Mouse (Mus musculus) kidney, postnatal 0 days (tissue): ENCODE measurements around the gene Vat1. TPM values are rescaled to one million over a fixed set of nuclear protein-coding genes. Genes with fewer than 3 reads are reported as not detected.
"Not testable (repeated sequence)": the region's sequence is repeated elsewhere in the genome, so short reads cannot be mapped to it uniquely, and the experiment has no call there.

ENCODE experiments used
- ATAC-seq: fragments of 200-750 bp; cut with Nextera tagmentation; replicated peaks from 2 replicates; pipeline ENCODE4 v1.8.0; 2017; ENCODE audit warnings: low read depth, moderate number of reproducible peaks, moderate TSS enrichment, moderate library complexity; ENCODE audit not compliant: low FRiP score
- DNase-seq: peaks from one replicate; pipeline ENCODE4 v3.0.0-alpha.2; 2016; ENCODE audit warnings: low spot score
- H3K27ac ChIP-seq: fragments of 300-500 bp; sonication (generic); 2 replicates; pipeline ENCODE4 v1.5.1; 2014; ENCODE audit warnings: mild to moderate bottlenecking
- H3K27me3 ChIP-seq: fragments of 300-500 bp; sonication (generic); 2 replicates; pipeline ENCODE4 v1.6.1; 2014; ENCODE audit warnings: low read length, mixed read lengths; ENCODE audit not compliant: insufficient read depth
- H3K36me3 ChIP-seq: fragments of 300-500 bp; sonication (generic); 2 replicates; pipeline ENCODE4 v1.6.1; 2014; ENCODE audit warnings: low read length, mixed read lengths; ENCODE audit not compliant: insufficient read depth
- H3K4me1 ChIP-seq: fragments of 300-500 bp; sonication (generic); replicated peaks from 2 replicates; pipeline ENCODE4 v1.6.1; 2014; ENCODE audit warnings: antibody characterized with exemption, low read length, mixed read lengths; ENCODE audit not compliant: insufficient read depth
- H3K4me2 ChIP-seq: fragments of 300-500 bp; sonication (generic); 2 replicates; pipeline ENCODE4 v1.6.1; 2014; ENCODE audit warnings: mild to moderate bottlenecking, low read length, moderate library complexity, mixed read lengths
- H3K4me3 ChIP-seq: fragments of 300-500 bp; sonication (generic); replicated peaks from 2 replicates; pipeline ENCODE4 v1.5.1; 2014; ENCODE audit warnings: low read depth, low read length
- H3K9ac ChIP-seq: fragments of 300-500 bp; sonication (generic); 2 replicates; pipeline ENCODE4 v1.6.1; 2014; ENCODE audit warnings: low read depth, low read length
- H3K9me3 ChIP-seq: fragments of 300-500 bp; sonication (generic); replicated peaks from 2 replicates; pipeline ENCODE4 v1.6.1; 2016; ENCODE audit warnings: low read length, inconsistent platforms, mixed read lengths
- CTCF ChIP-seq: IDR thresholded peaks from 2 replicates; pipeline ENCODE4 v1.5.1; 2016; ENCODE audit warnings: antibody characterized with exemption, low read depth, mild to moderate bottlenecking, moderate library complexity
- WGBS: fragments of 180-500 bp; shearing (Covaris S2); extraction: QIAGEN DNeasy Blood & Tissue Kit; methylation state at CpG from one replicate; pipeline ENCODE4 v1.1.7; 2014; 5-methylcytosine and 5-hydroxymethylcytosine counted together
- polyA plus RNA-seq: library from polyadenylated mRNA; unstranded; fragments of >200 nt; fragmentation: Nextera tagmentation; extraction: Ambion mirVana; gene quantifications from 2 replicates; pipeline ENCODE4 v1.2.1, GENCODE M21; 2015

The Vat1 gene
- polyA plus RNA-seq, 1 experiment from 2014 or later: 38.6 TPM

DNA sequence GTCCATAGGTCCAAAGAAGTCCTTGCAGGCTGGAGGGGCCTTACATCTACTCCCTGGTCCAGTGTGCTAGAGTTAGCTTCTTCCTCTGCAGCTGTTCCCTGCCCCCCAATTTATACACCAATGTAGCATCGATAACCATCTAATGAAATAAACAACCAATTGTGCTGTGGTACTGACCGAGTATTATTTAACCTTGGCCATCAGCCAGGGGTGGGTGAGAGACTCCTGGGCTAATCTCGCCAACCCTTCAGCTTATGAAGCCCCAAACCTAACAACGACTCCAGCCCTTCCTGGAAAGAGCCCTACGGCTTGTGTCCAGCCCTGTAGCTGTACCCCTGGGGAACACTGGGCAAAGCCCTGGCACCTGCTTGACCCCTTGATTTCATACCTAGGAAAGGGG, 8.3 kb upstream of the Vat1 start:
- Histone ChIP-seq H3K9ac (no peak overlapping the region), H3K36me3 (no peaks in the 10 kb centered on the region), H3K9me3 (no peaks in the 10 kb centered on the region), H3K4me3 (no peak overlapping the region), H3K4me1 (no peaks in the 10 kb centered on the region; the same call in 1 of the 2 replicates), H3K4me2 (no peak overlapping the region), H3K27ac (no peak overlapping the region), H3K27me3 (no peaks in the 10 kb centered on the region)
- WGBS: 75% methylated on average over 5 of the region's 5 CpGs
- DNase-seq (no peak), ATAC-seq (no peak)
- no peak for TF ChIP-seq CTCF

DNA sequence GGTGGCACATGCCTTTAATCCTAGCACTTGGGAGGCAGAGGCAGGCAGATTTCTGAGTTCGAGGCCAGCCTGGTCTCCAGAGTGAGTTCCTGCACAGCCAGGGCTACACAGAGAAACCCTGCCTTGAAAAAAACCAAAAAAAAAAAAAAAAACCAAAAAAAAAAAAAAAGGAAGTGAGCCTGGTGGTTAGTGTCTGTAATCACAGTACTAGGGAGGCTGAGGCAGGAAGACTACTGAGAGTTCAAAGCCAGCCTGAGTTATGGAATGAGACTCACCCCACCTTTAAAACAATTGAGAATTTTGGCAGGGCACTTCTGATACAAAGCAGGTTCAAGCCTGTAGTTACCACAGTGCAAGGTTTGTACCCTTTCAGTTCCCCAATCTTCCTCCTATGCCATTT, 7.7 kb upstream of the Vat1 start:
- not testable (repeated sequence) for DNase-seq, H3K9ac ChIP-seq, H3K4me1 ChIP-seq, H3K27ac ChIP-seq, H3K36me3 ChIP-seq, ATAC-seq, H3K4me2 ChIP-seq, H3K4me3 ChIP-seq, H3K9me3 ChIP-seq, H3K27me3 ChIP-seq
- WGBS: 82% methylated on average over 1 of the region's 1 CpGs

DNA sequence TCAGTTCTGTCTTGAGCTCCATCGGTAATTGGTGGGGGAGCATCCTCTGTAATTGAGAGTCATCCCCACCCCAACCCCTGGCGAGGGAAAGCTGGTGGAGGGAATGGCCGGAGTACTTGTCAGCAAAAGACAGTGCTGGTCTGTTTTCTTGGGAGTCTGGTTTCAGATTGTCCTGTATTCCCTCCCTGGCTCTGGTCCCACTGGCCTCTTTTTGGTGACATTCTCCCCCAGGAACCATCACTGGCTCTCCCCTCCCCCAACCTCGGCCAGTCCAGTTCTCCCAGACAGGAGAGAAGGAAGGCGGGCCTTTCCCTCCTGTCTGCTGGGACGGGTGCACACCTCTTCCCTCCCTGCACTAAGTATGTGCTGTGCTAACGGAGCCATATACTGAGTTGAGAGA, 6.3 kb upstream of the Vat1 start:
- Histone ChIP-seq H3K27me3 (no peaks in the 10 kb centered on the region), H3K9ac (no peak overlapping the region), H3K27ac (no peak overlapping the region), H3K4me1 (no peaks in the 10 kb centered on the region), H3K36me3 (no peaks in the 10 kb centered on the region), H3K4me2 (no peak overlapping the region), H3K4me3 (no peak overlapping the region), H3K9me3 (no peaks in the 10 kb centered on the region)
- TF ChIP-seq CTCF: no peak
- ATAC-seq (no peak), DNase-seq (peak; percentile 33)
- WGBS: 30% methylated on average over 7 of the region's 7 CpGs

DNA sequence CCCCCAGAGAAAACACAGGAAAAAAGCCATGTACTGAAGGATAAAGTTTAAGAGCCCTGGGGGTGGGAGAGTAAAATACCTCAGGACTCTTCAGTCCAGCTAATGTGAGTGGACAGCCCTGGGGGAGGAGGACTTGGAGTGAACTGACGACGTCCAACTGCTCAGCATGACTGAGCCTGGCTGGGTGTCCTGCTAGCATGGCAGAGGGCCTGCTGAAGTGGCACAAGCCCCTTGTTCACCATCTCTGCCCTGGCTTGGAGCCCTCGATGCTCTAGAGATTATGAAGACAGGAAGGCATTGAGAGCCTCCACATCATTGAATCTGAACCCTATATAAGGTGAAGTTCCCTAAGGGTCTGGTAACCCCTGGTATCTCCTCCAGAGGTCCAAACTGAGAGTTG, 5.9 kb upstream of the Vat1 start:
- H3K4me2 ChIP-seq: no peak overlapping the region
- H3K4me1 ChIP-seq: no peaks in the 10 kb centered on the region
- WGBS: 24% methylated on average over 3 of the region's 3 CpGs
- no peak overlapping the region for H3K9ac ChIP-seq
- no peaks in the 10 kb centered on the region for H3K36me3 ChIP-seq
- no peak for ATAC-seq
- H3K27ac ChIP-seq: no peak overlapping the region
- no peaks in the 10 kb centered on the region for H3K27me3 ChIP-seq
- no peaks in the 10 kb centered on the region for H3K9me3 ChIP-seq
- no peak for DNase-seq
- no peak overlapping the region for H3K4me3 ChIP-seq
- no peak for TF ChIP-seq CTCF

- no peak overlapping the region for H3K9ac ChIP-seq
- TF ChIP-seq CTCF: no peak
- H3K4me1 ChIP-seq: peaks cover 5% of the 10 kb centered on the region; the same call in 1 of the 2 replicates
- H3K36me3 ChIP-seq: no peaks in the 10 kb centered on the region
- no peak for ATAC-seq
- no peak overlapping the region for H3K4me2 ChIP-seq
- WGBS: 49% methylated on average over 7 of the region's 7 CpGs
- no peak overlapping the region for H3K4me3 ChIP-seq
- H3K9me3 ChIP-seq: no peaks in the 10 kb centered on the region
- no peak for DNase-seq
- no peaks in the 10 kb centered on the region for H3K27me3 ChIP-seq
- no peak overlapping the region for H3K27ac ChIP-seq
Measured at GRCm38 (mm10) chr11:101470206-101470605, 4.2 kb upstream of the Vat1 start.

- ATAC-seq (no peak), DNase-seq (no peak)
- H3K27me3 ChIP-seq: no peaks in the 10 kb centered on the region
- TF ChIP-seq CTCF: no peak
- WGBS: 58% methylated on average over 4 of the region's 4 CpGs
- H3K36me3 ChIP-seq: no peaks in the 10 kb centered on the region
- H3K4me2 ChIP-seq: peak overlapping the region; percentile 92
- H3K4me3 ChIP-seq: no peak overlapping the region
- H3K9ac ChIP-seq: no peak overlapping the region
- H3K9me3 ChIP-seq: no peaks in the 10 kb centered on the region
- H3K27ac ChIP-seq: no peak overlapping the region
- peaks cover 9% of the 10 kb centered on the region; the same call in 1 of the 2 replicates for H3K4me1 ChIP-seq
Measured at GRCm38 (mm10) chr11:101469155-101469554, 3.1 kb upstream of the Vat1 start.

DNA sequence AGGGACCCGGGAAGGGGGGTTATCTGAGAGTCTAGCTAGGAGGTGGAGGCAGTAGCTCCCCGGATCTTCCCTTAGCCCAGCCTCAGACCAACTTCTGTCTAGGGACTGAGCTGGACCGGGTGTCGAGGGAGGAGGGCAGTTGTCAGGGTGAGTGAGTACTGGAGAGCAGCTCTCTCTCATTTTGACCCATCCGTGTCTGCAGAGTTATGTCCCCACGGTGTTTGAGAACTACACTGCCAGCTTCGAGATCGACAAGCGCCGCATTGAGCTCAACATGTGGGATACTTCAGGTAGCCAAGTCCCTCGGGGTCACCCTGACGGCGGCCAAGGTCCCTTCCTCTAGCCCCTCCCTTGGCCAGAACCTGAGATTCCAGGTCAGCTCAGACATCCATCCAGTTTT, 2.7 kb upstream of the Vat1 start:
- WGBS: 7% methylated on average over 12 of the region's 13 CpGs
- no peak for TF ChIP-seq CTCF
- Histone ChIP-seq H3K9me3 (no peaks in the 10 kb centered on the region), H3K4me1 (peaks cover 13% of the 10 kb centered on the region; the same call in 1 of the 2 replicates), H3K27me3 (no peaks in the 10 kb centered on the region), H3K4me3 (peak overlapping the region; percentile 82), H3K4me2 (peak overlapping the region; percentile 92), H3K27ac (no peak overlapping the region), H3K9ac (peak overlapping the region; percentile 67), H3K36me3 (no peaks in the 10 kb centered on the region)
- no peak for DNase-seq
- no peak for ATAC-seq
